Mouse (Mus musculus) forebrain, postnatal 0 days (tissue): ENCODE results near the gene Rpl9-ps1. TPM values are rescaled to one million over a fixed set of nuclear protein-coding genes. Genes with fewer than 3 reads are reported as not detected.

Experiments
- ATAC-seq: fragments of 200-750 bp; cut with Nextera tagmentation; 2 replicates; pipeline ENCODE4 v1.8.0; 2017; ENCODE audit warnings: mild to moderate bottlenecking, moderate library complexity
- DNase-seq: peaks from one replicate; pipeline ENCODE4 v3.0.0-alpha.2; 2015
- H3K27ac ChIP-seq: fragments of 300-500 bp; sonication (generic); 2 replicates; pipeline ENCODE4 v1.5.1; 2014; ENCODE audit warnings: low read depth, mild to moderate bottlenecking, antibody characterized with exemption, low read length, moderate library complexity, mixed read lengths
- H3K27me3 ChIP-seq: fragments of 300-500 bp; sonication (generic); 2 replicates; pipeline ENCODE4 v1.6.1; 2014; ENCODE audit warnings: mild to moderate bottlenecking, low read length, mixed read lengths; ENCODE audit not compliant: insufficient read depth
- H3K36me3 ChIP-seq: fragments of 300-500 bp; sonication (generic); 2 replicates; pipeline ENCODE4 v1.6.1; 2014; ENCODE audit warnings: mild to moderate bottlenecking, moderate library complexity; ENCODE audit not compliant: insufficient read depth
- H3K4me1 ChIP-seq: fragments of 300-500 bp; sonication (generic); 2 replicates; pipeline ENCODE4 v1.6.1; 2014; ENCODE audit warnings: antibody characterized with exemption; ENCODE audit not compliant: insufficient read depth
- H3K4me2 ChIP-seq: fragments of 300-500 bp; sonication (generic); 2 replicates; pipeline ENCODE4 v1.6.1; 2014; ENCODE audit warnings: low read depth, mild to moderate bottlenecking, moderate library complexity
- H3K4me3 ChIP-seq: fragments of 300-500 bp; sonication (generic); 2 replicates; pipeline ENCODE4 v1.5.1; 2014; ENCODE audit warnings: low read depth, low read length, mixed read lengths
- H3K9ac ChIP-seq: fragments of 300-500 bp; sonication (generic); 2 replicates; pipeline ENCODE4 v1.6.1; 2014; ENCODE audit warnings: mild to moderate bottlenecking
- H3K9me3 ChIP-seq: fragments of 300-500 bp; sonication (generic); 2 replicates; pipeline ENCODE4 v1.6.1; 2016; ENCODE audit warnings: low read length
- CTCF ChIP-seq: sonication (generic); IDR thresholded peaks from 2 replicates; pipeline ENCODE4 v1.5.1; 2016; ENCODE audit warnings: antibody characterized with exemption, control low read depth, low read depth
- WGBS: fragments of 180-500 bp; shearing (Covaris S2); extraction: QIAGEN DNeasy Blood & Tissue Kit; methylation state at CpG from one replicate; pipeline ENCODE4 v1.1.7; 2014; 5-methylcytosine and 5-hydroxymethylcytosine counted together
- polyA plus RNA-seq: library from polyadenylated mRNA; unstranded; fragments of >200 nt; fragmentation: Nextera tagmentation; extraction: Ambion mirVana; gene quantifications from 2 replicates; pipeline ENCODE4 v1.2.1, GENCODE M21; 2015
- total RNA-seq: library from RNA; depleted of rRNA; stranded (reverse); fragments of >200 nt; gene quantifications from 2 replicates; pipeline ENCODE4 v1.2.3, GENCODE M21; 2014; rRNA removed

The Rpl9-ps1 gene
- total and polyA plus RNA-seq, 2 experiments from 2014 or later: not detected

GRCm38 (mm10) chr11:83604698-83605097 lies 40.7 kb downstream of the Rpl9-ps1 start:
- no peaks in the 10 kb centered on the region for H3K36me3 ChIP-seq
- no peak overlapping the region for H3K9ac ChIP-seq
- H3K4me1 ChIP-seq: no peaks in the 10 kb centered on the region
- no peaks in the 10 kb centered on the region for H3K27me3 ChIP-seq
- TF ChIP-seq CTCF: no peak
- DNase-seq (no peak), ATAC-seq (no peak)
- no peak overlapping the region for H3K27ac ChIP-seq
- H3K9me3 ChIP-seq: no peaks in the 10 kb centered on the region
- H3K4me2 ChIP-seq: no peak overlapping the region
- no peak overlapping the region for H3K4me3 ChIP-seq
- WGBS: 90% methylated on average over 4 of the region's 4 CpGs

GRCm38 (mm10) chr11:83603399-83603798 lies 42.0 kb downstream of the Rpl9-ps1 start:
- Histone ChIP-seq H3K9me3 (no peaks in the 10 kb centered on the region), H3K4me3 (no peak overlapping the region), H3K4me1 (no peaks in the 10 kb centered on the region), H3K27me3 (no peaks in the 10 kb centered on the region), H3K4me2 (no peak overlapping the region), H3K27ac (no peak overlapping the region), H3K36me3 (no peaks in the 10 kb centered on the region), H3K9ac (no peak overlapping the region)
- ATAC-seq (no peak), DNase-seq (no peak)
- TF ChIP-seq CTCF: no peak
- WGBS: 96% methylated on average over 3 of the region's 3 CpGs

GRCm38 (mm10) chr11:83600576-83600975 lies 44.8 kb downstream of the Rpl9-ps1 start:
- Histone ChIP-seq H3K27ac (no peak overlapping the region), H3K9ac (no peak overlapping the region), H3K36me3 (no peaks in the 10 kb centered on the region), H3K9me3 (no peaks in the 10 kb centered on the region), H3K4me1 (no peaks in the 10 kb centered on the region), H3K4me3 (no peak overlapping the region), H3K4me2 (no peak overlapping the region), H3K27me3 (no peaks in the 10 kb centered on the region)
- 89% methylated on average over 2 of the region's 2 CpGs for WGBS
- TF ChIP-seq CTCF: no peak
- DNase-seq (no peak), ATAC-seq (no peak)

- Histone ChIP-seq H3K27me3 (no peaks in the 10 kb centered on the region), H3K27ac (no peak overlapping the region), H3K4me2 (no peak overlapping the region), H3K9ac (no peak overlapping the region), H3K9me3 (no peaks in the 10 kb centered on the region), H3K4me3 (no peak overlapping the region), H3K4me1 (no peaks in the 10 kb centered on the region), H3K36me3 (no peaks in the 10 kb centered on the region)
- ATAC-seq (no peak), DNase-seq (no peak)
- TF ChIP-seq CTCF: no peak
- WGBS: 85% methylated on average over 3 of the region's 3 CpGs
Measured at GRCm38 (mm10) chr11:83598991-83599390, 46.4 kb downstream of the Rpl9-ps1 start.

- Histone ChIP-seq H3K9ac (no peak overlapping the region), H3K27me3 (no peaks in the 10 kb centered on the region), H3K4me1 (no peaks in the 10 kb centered on the region), H3K4me2 (no peak overlapping the region), H3K27ac (no peak overlapping the region), H3K9me3 (no peaks in the 10 kb centered on the region), H3K36me3 (no peaks in the 10 kb centered on the region), H3K4me3 (no peak overlapping the region)
- WGBS: 81% methylated on average over 3 of the region's 3 CpGs
- TF ChIP-seq CTCF: no peak
- no peak for ATAC-seq
- no peak for DNase-seq
Measured at GRCm38 (mm10) chr11:83598207-83598837, 47.1 kb downstream of the Rpl9-ps1 start.

GRCm38 (mm10) chr11:83597796-83598195 lies 47.6 kb downstream of the Rpl9-ps1 start:
- 91% methylated on average over 7 of the region's 7 CpGs for WGBS
- no peak for ATAC-seq
- H3K27me3 ChIP-seq: no peaks in the 10 kb centered on the region
- H3K9me3 ChIP-seq: no peaks in the 10 kb centered on the region
- no peak for TF ChIP-seq CTCF
- no peak overlapping the region for H3K9ac ChIP-seq
- no peak for DNase-seq
- H3K27ac ChIP-seq: no peak overlapping the region
- no peaks in the 10 kb centered on the region for H3K4me1 ChIP-seq
- no peak overlapping the region for H3K4me3 ChIP-seq
- no peak overlapping the region for H3K4me2 ChIP-seq
- no peaks in the 10 kb centered on the region for H3K36me3 ChIP-seq

- Histone ChIP-seq H3K9ac (no peak overlapping the region), H3K9me3 (no peaks in the 10 kb centered on the region), H3K4me1 (no peaks in the 10 kb centered on the region), H3K27ac (no peak overlapping the region), H3K36me3 (no peaks in the 10 kb centered on the region), H3K4me2 (no peak overlapping the region), H3K27me3 (no peaks in the 10 kb centered on the region), H3K4me3 (no peak overlapping the region)
- TF ChIP-seq CTCF: no peak
- no peak for DNase-seq
- ATAC-seq: no peak
- WGBS: 80% methylated on average over 7 of the region's 7 CpGs
Measured at GRCm38 (mm10) chr11:83595669-83596455, 49.6 kb downstream of the Rpl9-ps1 start.

Other genes starting within 250 kb of the Rpl9-ps1 start
- 99.0 and 107 TPM in 2 replicates for gene Rasl10b, start 236.5 kb downstream of the Rpl9-ps1 start, total RNA-seq
- 38.4 and 38.6 TPM in 2 replicates for gene Rasl10b, start 236.5 kb downstream of the Rpl9-ps1 start, polyA plus RNA-seq
- gene Gas2l2, start 216.2 kb downstream of the Rpl9-ps1 start, total RNA-seq: 1.2 and 1.3 TPM in 2 replicates
- 0.50 and 0.98 TPM in 2 replicates for gene Gas2l2, start 216.2 kb downstream of the Rpl9-ps1 start, polyA plus RNA-seq
- gene 1700020L24Rik, start 207.9 kb downstream of the Rpl9-ps1 start, total RNA-seq: 0.24 and 0.77 TPM in 2 replicates
- 0.40 and 0.63 TPM in 2 replicates for gene 1700020L24Rik, start 207.9 kb downstream of the Rpl9-ps1 start, polyA plus RNA-seq
- gene Mmp28, start 182.6 kb downstream of the Rpl9-ps1 start, total RNA-seq: 2.5 and 5.6 TPM in 2 replicates
- gene Mmp28, start 182.6 kb downstream of the Rpl9-ps1 start, polyA plus RNA-seq: 0.97 and 1.1 TPM in 2 replicates
- gene Taf15, start 172.5 kb downstream of the Rpl9-ps1 start, total RNA-seq: 16.5 and 27.8 TPM in 2 replicates
- gene Taf15, start 172.5 kb downstream of the Rpl9-ps1 start, polyA plus RNA-seq: 4.2 and 10.5 TPM in 2 replicates
- not detected in 2 replicates for gene Heatr9, start 123.4 kb downstream of the Rpl9-ps1 start, total RNA-seq
- gene Heatr9, start 123.4 kb downstream of the Rpl9-ps1 start, polyA plus RNA-seq: not detected in 2 replicates
- gene Ccl5, start 115.1 kb downstream of the Rpl9-ps1 start, total RNA-seq: not detected in 2 replicates
- gene Ccl5, start 115.1 kb downstream of the Rpl9-ps1 start, polyA plus RNA-seq: 0.98 and 1.1 TPM in 2 replicates
- gene Ccl9, start 67.0 kb downstream of the Rpl9-ps1 start, total RNA-seq: 1.2 and 1.8 TPM in 2 replicates
- 2.5 and 3.4 TPM in 2 replicates for gene Ccl9, start 67.0 kb downstream of the Rpl9-ps1 start, polyA plus RNA-seq
- gene Ccl6, start 52.5 kb downstream of the Rpl9-ps1 start, total RNA-seq: 0.77 and 5.0 TPM in 2 replicates
- 3.5 and 3.7 TPM in 2 replicates for gene Ccl6, start 52.5 kb downstream of the Rpl9-ps1 start, polyA plus RNA-seq
- gene Ccl3, start 3.7 kb upstream of the Rpl9-ps1 start, total RNA-seq: 0.62 and 1.6 TPM in 2 replicates
- gene Ccl3, start 3.7 kb upstream of the Rpl9-ps1 start, polyA plus RNA-seq: 1.0 and 1.9 TPM in 2 replicates
- gene Ccl4, start 17.0 kb upstream of the Rpl9-ps1 start, total RNA-seq: not detected in 2 replicates
- gene Ccl4, start 17.0 kb upstream of the Rpl9-ps1 start, polyA plus RNA-seq: 0.58 and 1.1 TPM in 2 replicates
- gene Wfdc17, start 58.4 kb upstream of the Rpl9-ps1 start, total RNA-seq: not detected in 2 replicates
- gene Wfdc17, start 58.4 kb upstream of the Rpl9-ps1 start, polyA plus RNA-seq: 0.69 TPM in 1 of 2 replicates, not detected in the other
- not detected in 2 replicates for gene Wfdc18, start 63.4 kb upstream of the Rpl9-ps1 start, total RNA-seq
- gene Wfdc18, start 63.4 kb upstream of the Rpl9-ps1 start, polyA plus RNA-seq: 1.2 and 2.4 TPM in 2 replicates
- not detected in 2 replicates for gene Wfdc21, start 101.3 kb upstream of the Rpl9-ps1 start, total RNA-seq
- gene Wfdc21, start 101.3 kb upstream of the Rpl9-ps1 start, polyA plus RNA-seq: 0.89 TPM in 1 of 2 replicates, not detected in the other
- 27.6 and 29.5 TPM in 2 replicates for gene Heatr6, start 108.1 kb upstream of the Rpl9-ps1 start, total RNA-seq
- 14.0 and 22.2 TPM in 2 replicates for gene Heatr6, start 108.1 kb upstream of the Rpl9-ps1 start, polyA plus RNA-seq
- 0.08 TPM in 1 of 2 replicates, not detected in the other for gene Hnf1b, start 204.4 kb upstream of the Rpl9-ps1 start, total RNA-seq
- gene Hnf1b, start 204.4 kb upstream of the Rpl9-ps1 start, polyA plus RNA-seq: 0.15 and 0.27 TPM in 2 replicates